Mouse (Mus musculus) c-Kit-positive CD71-negative TER-119-negative erythroid progenitor cells, embryonic 14.5 days (primary cell): Measurements from ENCODE around the gene Hmgn5.
A peak's percentile ranks its signal among the peaks of the same experiment; 100 is the strongest.

Experiments used
- DNase-seq: peaks from one replicate; pipeline ENCODE4 v3.0.0-alpha.2; 2013; ENCODE audit warnings: low read depth

The Hmgn5 gene

DNA sequence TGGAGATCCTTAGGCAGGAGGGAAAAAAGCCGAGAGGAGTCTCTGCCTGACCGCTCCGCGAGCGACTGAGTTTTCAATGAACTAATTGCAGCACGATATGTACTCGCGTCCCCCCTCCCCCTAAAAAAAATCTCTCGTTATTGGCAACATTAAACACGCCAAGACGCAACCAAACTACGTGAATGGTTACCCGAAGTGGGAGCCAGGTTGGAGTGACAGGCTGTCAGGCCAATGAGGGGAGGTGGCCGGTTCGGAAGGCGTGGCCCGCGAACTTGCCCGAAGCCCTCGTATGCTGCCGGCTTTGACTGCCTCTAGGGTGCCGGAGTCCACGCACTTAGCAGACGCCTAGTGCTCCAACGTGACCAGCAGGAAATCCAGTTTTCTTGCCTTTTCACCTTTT, at the start of gene Hmgn5:
Gene Hmgn5 (minus strand): TSS at position 122 of the 400 bp plus-strand sequence.
- DNase-seq, result peak; percentile 78

DNA sequence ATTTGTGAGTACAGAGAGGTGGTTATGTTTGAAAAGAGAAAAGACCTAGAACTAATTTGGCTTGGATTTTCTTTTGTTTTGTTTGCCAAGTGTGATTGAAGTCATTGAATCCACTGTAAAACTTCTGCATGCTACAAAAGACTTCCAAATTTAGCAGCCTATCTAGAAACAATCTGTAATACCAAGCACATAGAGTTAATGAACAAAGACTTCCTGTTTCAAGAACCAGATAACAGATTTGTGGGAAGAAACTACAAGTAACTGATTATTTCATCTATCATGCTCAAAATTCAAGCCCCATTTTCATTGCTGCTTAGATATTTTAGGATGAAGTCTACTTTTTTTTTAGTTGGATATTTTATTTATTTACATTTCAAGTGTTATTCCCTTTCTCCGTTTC, 34.6 kb upstream of the Hmgn5 start:
- DNase-seq, result no peak

DNA sequence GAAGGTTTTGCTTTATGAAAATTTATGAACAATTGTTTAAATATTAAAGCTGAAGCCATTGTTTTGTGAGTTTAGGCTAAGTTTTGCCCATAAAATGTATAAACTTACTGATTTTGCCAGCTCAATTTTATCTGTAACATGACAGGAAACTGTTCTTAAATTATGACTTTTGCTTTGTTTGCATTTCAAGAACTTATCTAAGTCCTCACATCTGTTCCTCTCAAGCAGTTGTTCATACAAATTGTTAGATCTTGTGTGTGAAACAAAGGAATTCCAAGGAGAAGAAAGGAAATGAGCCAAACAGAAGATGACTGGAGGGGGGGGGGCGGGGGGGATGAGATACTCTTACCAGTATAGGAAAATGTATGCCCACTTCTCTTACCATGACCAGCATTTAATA, 13.0 kb upstream of the Hmgn5 start:
- no peak for DNase-seq

DNA sequence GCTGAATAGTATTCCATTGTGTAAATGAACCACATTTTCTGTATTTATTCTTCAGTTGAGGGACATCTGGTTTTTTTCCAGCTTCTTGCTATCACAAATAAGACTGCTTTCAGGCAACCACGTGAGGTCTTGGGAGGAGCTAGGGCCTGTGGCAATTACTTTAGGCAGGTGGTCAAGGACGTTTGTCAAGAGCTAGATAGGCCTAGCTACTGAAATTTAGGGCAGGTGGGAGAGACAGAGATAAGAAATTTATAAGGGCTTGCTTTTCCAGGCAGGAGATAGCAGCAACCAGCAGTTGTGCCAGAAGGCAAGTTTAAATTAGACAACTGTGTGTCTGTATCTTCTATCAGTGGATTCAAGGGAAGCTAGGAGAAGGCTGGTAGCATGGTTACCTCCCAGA, 7.7 kb upstream of the Hmgn5 start:
- DNase-seq, result no peak

DNA sequence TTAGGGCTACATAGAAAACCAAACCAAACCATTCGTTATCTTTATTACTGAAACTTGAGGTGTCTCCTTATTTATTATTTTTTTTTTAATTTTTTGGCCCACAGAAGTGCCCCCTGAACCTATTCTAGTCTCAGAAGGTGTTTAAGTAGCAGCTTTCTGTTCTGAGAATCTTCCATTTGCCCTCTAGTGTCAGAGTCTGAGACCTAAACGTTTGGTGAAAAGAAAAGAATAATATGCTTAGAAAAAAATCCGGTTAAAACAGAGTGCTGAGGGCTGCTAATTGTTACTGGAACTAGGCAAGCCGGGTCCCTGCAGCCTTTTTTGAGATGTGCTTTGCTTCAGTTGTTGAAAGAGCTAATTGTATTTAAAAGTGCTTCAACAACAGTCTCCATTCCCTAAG, 962 bp upstream of the Hmgn5 start:
- no peak for DNase-seq

DNA sequence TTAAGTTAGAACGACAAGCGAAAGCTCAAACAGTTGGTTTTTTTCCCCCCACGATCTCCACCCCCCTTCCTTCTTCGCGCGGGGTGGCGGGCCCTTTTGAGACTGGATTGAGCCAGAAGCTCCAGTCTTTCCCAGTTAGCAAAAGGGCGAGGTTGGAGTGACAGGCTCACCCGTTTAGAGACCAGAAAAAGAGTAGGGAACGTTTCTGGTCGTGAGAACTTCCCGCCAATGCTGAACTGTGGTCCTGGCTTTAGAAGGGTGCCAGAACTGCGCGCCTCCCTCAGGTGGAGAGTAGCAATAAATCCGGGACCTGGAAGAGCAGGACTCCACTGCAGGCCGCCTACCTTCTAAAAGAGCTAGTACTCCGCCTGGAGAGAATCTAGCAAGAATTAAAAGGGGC, 482 bp upstream of the Hmgn5 start:
- DNase-seq, result peak; percentile 8

DNA sequence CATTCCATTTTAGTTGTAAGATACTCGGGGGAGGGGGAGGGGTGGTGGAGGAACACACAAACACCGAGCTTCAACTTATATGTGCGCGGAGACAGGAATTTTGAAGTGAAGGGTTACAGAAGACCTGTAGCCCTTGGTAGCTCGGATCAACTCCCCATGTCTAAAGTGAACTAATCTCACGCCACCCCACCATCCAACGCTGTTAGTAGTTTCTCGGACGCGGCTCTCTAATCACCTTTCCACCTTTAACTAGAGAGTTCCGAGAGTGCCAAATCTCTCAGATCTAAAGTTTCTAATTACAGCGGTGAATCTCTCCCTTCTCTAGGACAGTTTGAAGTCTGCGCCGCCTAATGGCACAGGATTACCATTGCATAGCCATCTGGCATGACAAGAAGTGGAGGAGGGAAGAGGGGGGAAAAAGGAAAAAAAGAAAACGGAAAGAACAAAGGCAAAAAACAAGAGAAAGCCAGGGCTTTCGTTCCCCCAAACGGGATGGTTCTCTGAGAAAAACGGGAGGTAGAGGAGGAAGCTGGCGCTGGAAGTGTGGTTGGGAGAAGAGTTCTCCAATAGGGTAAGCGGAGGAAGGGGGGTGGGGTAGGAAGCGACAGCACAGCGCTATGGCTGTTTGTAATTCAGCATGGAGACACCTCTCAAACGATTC, 703 bp downstream of the Hmgn5 start:
- peak; percentile 51 for DNase-seq

DNA sequence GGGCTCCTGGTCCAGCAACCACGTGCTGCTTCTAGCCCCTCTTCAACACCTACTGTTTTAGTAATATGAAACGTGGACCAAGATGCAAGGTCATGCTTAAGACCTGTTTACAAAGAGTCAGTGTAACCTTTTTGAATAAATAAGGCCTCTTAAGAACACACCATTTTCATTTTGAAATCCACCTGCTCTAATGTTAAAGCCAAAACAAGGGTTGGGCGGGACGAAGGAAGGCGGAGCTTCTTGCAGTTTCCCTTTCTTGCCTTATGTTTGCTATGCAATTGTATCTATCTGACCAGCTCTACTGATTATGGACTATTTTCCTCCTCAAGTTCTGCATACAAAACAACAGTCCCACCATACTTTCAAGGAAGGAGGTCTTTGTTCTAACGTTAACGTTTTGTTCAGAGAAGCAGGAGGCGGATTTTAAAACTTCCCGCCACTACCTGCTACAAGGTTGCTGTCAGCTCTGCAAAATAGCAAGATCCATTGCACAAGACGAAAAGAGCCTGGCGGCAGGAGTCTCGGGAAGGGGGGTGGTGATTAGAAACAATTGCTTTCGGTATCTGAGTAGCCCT, 1.5 kb downstream of the Hmgn5 start:
- peak; percentile 12 for DNase-seq

DNA sequence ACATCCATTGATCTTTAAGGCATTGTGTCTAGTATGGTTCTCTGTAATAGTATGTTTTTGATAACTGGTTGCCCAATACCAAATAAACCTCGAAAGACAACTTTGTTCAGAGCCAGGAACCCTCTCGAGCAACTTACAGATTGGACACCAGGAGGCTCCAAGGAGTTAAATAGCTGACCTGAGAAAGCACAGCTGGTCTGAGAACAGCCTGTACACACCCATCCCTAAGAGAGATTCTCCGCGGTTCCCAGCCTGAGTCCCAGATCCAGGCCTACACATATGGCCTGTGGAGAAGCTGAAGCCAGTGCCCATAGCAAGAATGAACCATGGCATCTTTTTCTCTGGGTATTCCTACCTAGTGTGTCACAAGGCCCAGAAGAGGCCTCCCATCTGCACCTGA, 11.9 kb downstream of the Hmgn5 start:
- no peak for DNase-seq
